Comparison of ENCODE assay signal across 21 mouse cellular contexts in genomic region chr17:35742948-35743347, GRCm38 (mm10). TPM values are rescaled to one million over a fixed set of nuclear protein-coding genes. Genes with fewer than 3 reads are reported as not detected.
DNase-seq lines count a peak whose midpoint lies in the region; ATAC-seq and TF ChIP-seq lines count a peak whose summit lies in the region.
"Had no signal": no experiment of that assay in that cellular context is flagged by ENCODE, and none has a peak within 500 bp of the region (broad histone marks: within the 10 kb centered on the region; RNA-seq: fewer than 3 reads in every experiment).

No protein-coding gene starts in this region.

- 82% methylated on average over 3 of the region's 3 CpGs for WGBS in midbrain, embryonic 10.5 days
- WGBS in midbrain, embryonic 14.5 days = 79% methylated on average over 3 of the region's 3 CpGs
- WGBS in liver, embryonic 13.5 days (ENCODE audit: insufficient replicate concordance) = 40% methylated on average over 3 of the region's 3 CpGs
- 68% methylated on average over 3 of the region's 3 CpGs for WGBS in stomach, embryonic 15.5 days
- WGBS in lung, adult 2 months = 72% methylated on average over 3 of the region's 3 CpGs

- DNase-seq in midbrain, embryonic 10.5 days (ENCODE audit: low spot score) = no peak
- no peak for DNase-seq in midbrain, embryonic 14.5 days
- DNase-seq in liver, embryonic 13.5 days = peak; percentile 75
- DNase-seq in kidney, adult 11 months = no peak
- no peak for DNase-seq in lung, adult 2 months
- DNase-seq: adrenal gland, postnatal 10 days; cerebellum, postnatal 14 days; gastrocnemius, postnatal 36 days; kidney, adult 9 months; layer of hippocampus, postnatal 36 days; left cerebral cortex, postnatal 4 days; lung, embryonic 14.5 days; right cerebral cortex, postnatal 4 days had no signal

- TF ChIP-seq POLR2A in lung, adult 2 months (IDR thresholded peaks at IDR 0.05; ENCODE audit: borderline replicate concordance, extremely low read depth, low read depth, low read length) = no peak

- no peak overlapping the region for H3K4me3 ChIP-seq in midbrain, embryonic 10.5 days
- no peak overlapping the region for H3K4me3 ChIP-seq in midbrain, embryonic 14.5 days (replicated peaks; ENCODE audit: low read depth, low read length)
- H3K4me3 ChIP-seq in liver, embryonic 13.5 days (replicated peaks) = 0 out of 2 replicates have a peak overlapping the region, but pooled peaks have one; percentile 11
- H3K4me3 ChIP-seq in stomach, embryonic 15.5 days (replicated peaks) = no peak overlapping the region
- no peak overlapping the region for H3K4me3 ChIP-seq in lung, adult 2 months (replicated peaks; ENCODE audit: extremely low read depth, low read depth, low read length)
- H3K4me3 ChIP-seq: heart, embryonic 15.5 days; neural tube, embryonic 12.5 days had no signal

- no peak overlapping the region for H3K9ac ChIP-seq in midbrain, embryonic 14.5 days (replicated peaks; ENCODE audit: low read length)
- peak overlapping the region; percentile 77 for H3K9ac ChIP-seq in liver, embryonic 13.5 days
- no peak overlapping the region for H3K9ac ChIP-seq in stomach, embryonic 15.5 days
- H3K9ac ChIP-seq: lung, embryonic 14.5 days; neural tube, embryonic 12.5 days had no signal

- peak overlapping the region; percentile 46; the same call in 1 of the 2 replicates for H3K27ac ChIP-seq in midbrain, embryonic 10.5 days (replicated peaks)
- H3K27ac ChIP-seq in midbrain, embryonic 14.5 days (replicated peaks; ENCODE audit: low read depth, low read length) = no peak overlapping the region
- H3K27ac ChIP-seq in liver, embryonic 13.5 days = peak overlapping the region; percentile 98
- no peak overlapping the region for H3K27ac ChIP-seq in stomach, embryonic 15.5 days
- H3K27ac ChIP-seq: heart, embryonic 15.5 days; hindbrain, postnatal 0 days; macrophage; neural tube, embryonic 12.5 days had no signal

- no peaks in the 10 kb centered on the region for H3K36me3 ChIP-seq in midbrain, embryonic 10.5 days
- no peaks in the 10 kb centered on the region for H3K36me3 ChIP-seq in midbrain, embryonic 14.5 days (ENCODE audit: control insufficient read depth, insufficient read depth, low read length)
- no peaks in the 10 kb centered on the region for H3K36me3 ChIP-seq in liver, embryonic 13.5 days
- no peaks in the 10 kb centered on the region for H3K36me3 ChIP-seq in stomach, embryonic 15.5 days
- H3K36me3 ChIP-seq: heart, embryonic 15.5 days; neural tube, embryonic 12.5 days had no signal

- no peak overlapping the region for H3K4me2 ChIP-seq in midbrain, embryonic 14.5 days (ENCODE audit: low read length)
- H3K4me2 ChIP-seq in liver, embryonic 13.5 days = peak overlapping the region; percentile 63
- H3K4me2 ChIP-seq in stomach, embryonic 15.5 days = no peak overlapping the region
- H3K4me2 ChIP-seq: heart, embryonic 15.5 days; lung, embryonic 14.5 days; neural tube, embryonic 12.5 days had no signal

- no peak for TF ChIP-seq CTCF in lung, adult 2 months (IDR thresholded peaks at IDR 0.05; ENCODE audit: insufficient read depth, low read length)

- ATAC-seq in midbrain, embryonic 14.5 days (ENCODE audit: low FRiP score, low TSS enrichment) = no peak
- ATAC-seq in erythroblast, adult 5-6 weeks (replicated peaks; ENCODE audit: low FRiP score, poor library complexity, severe bottlenecking) = peak; percentile 71
- ATAC-seq in liver, embryonic 13.5 days (ENCODE audit: low read depth) = peak; percentile 79
- peak; percentile 76; the same call in 1 of the 2 replicates for ATAC-seq in stomach, embryonic 15.5 days (ENCODE audit: insufficient read depth, low FRiP score, low read depth)
- ATAC-seq: CD4-positive, CD25-positive, alpha-beta regulatory T cell, adult 4 months; hindbrain, postnatal 0 days; midbrain, embryonic 16.5 days had no signal

- H3K27me3 ChIP-seq in midbrain, embryonic 10.5 days (ENCODE audit: low read depth, poor library complexity, severe bottlenecking) = peaks cover 9% of the 10 kb centered on the region
- H3K27me3 ChIP-seq in midbrain, embryonic 14.5 days (ENCODE audit: control insufficient read depth, insufficient read depth, low read length) = no peaks in the 10 kb centered on the region
- peaks cover 8% of the 10 kb centered on the region for H3K27me3 ChIP-seq in liver, embryonic 13.5 days
- H3K27me3 ChIP-seq in stomach, embryonic 15.5 days (replicated peaks) = 0 out of 2 replicates have a peak, but pooled peaks cover 7% of the 10 kb centered on the region
- H3K27me3 ChIP-seq: heart, embryonic 15.5 days; neural tube, embryonic 12.5 days had no signal

- H3K9me3 ChIP-seq in midbrain, embryonic 10.5 days (replicated peaks) = no peaks in the 10 kb centered on the region
- no peaks in the 10 kb centered on the region for H3K9me3 ChIP-seq in midbrain, embryonic 14.5 days (ENCODE audit: control insufficient read depth, low read length)
- no peaks in the 10 kb centered on the region for H3K9me3 ChIP-seq in liver, embryonic 13.5 days (replicated peaks)
- no peaks in the 10 kb centered on the region for H3K9me3 ChIP-seq in stomach, embryonic 15.5 days
- H3K9me3 ChIP-seq: heart, embryonic 15.5 days; neural tube, embryonic 12.5 days had no signal

- no peaks in the 10 kb centered on the region for H3K4me1 ChIP-seq in midbrain, embryonic 10.5 days
- no peaks in the 10 kb centered on the region for H3K4me1 ChIP-seq in midbrain, embryonic 14.5 days (ENCODE audit: control insufficient read depth, insufficient read depth, low read length)
- H3K4me1 ChIP-seq in liver, embryonic 13.5 days (replicated peaks) = peaks cover 69% of the 10 kb centered on the region
- H3K4me1 ChIP-seq in stomach, embryonic 15.5 days = no peaks in the 10 kb centered on the region
- no peaks in the 10 kb centered on the region; the same call in 1 of the 2 replicates for H3K4me1 ChIP-seq in lung, adult 2 months (ENCODE audit: control insufficient read depth, insufficient read depth, low read length)
- H3K4me1 ChIP-seq: neural tube, embryonic 12.5 days had no signal

RNA-seq across cellular contexts. Expression of gene Ddr1, which starts 38.5 kb away (rescaled TPM):
- polyA plus RNA-seq in midbrain, embryonic 10.5 days (2016; fragmentation: Nextera tagmentation; extraction: Ambion mirVana) = 142 and 193 TPM in 2 replicates
- 52.9 and 87.2 TPM in 2 replicates for polyA plus RNA-seq in midbrain, embryonic 14.5 days (2014; fragmentation: Nextera tagmentation; extraction: Ambion mirVana)
- 0.21 TPM in 1 of 2 replicates, not detected in the other for total RNA-seq in erythroblast, adult 5-6 weeks (2015; ENCODE audit: low replicate concordance)
- not detected in 2 replicates for total RNA-seq in erythroblast, adult 5-6 weeks (2017; ENCODE audit: low replicate concordance)
- polyA plus RNA-seq in liver, embryonic 13.5 days (2015; fragmentation: Nextera tagmentation; extraction: Ambion mirVana) = 2.9 and 3.7 TPM in 2 replicates
- polyA plus RNA-seq in stomach, embryonic 15.5 days (2015; fragmentation: Nextera tagmentation; extraction: Ambion mirVana) = 74.0 and 78.4 TPM in 2 replicates
- polyA plus RNA-seq in lung, adult 2 months (2012; rRNA removed) = 63.9 and 66.2 TPM in 2 replicates

Comparison
In these comparisons a context has a peak if more than half of its experiments do, and no peak if none do; other contexts are left out.
1. H3K27ac ChIP-seq: peak in midbrain, embryonic 10.5 days (single experiment) and liver, embryonic 13.5 days (single experiment); none in midbrain, embryonic 14.5 days (single experiment) and stomach, embryonic 15.5 days (single experiment).
2. RNA of gene Ddr1, which starts 38.5 kb away (polyA plus RNA-seq): 142 to 193 TPM in midbrain, embryonic 10.5 days, 52.9 to 87.2 TPM in midbrain, embryonic 14.5 days, 74.0 to 78.4 TPM in stomach, embryonic 15.5 days and 63.9 to 66.2 TPM in lung, adult 2 months; 2.9 to 3.7 TPM in liver, embryonic 13.5 days; every median in the first group is over 10 times any median in the second.